Mouse (Mus musculus): Measurements from ENCODE around the gene Snd1. TPM values are rescaled to one million over a fixed set of nuclear protein-coding genes. Genes with fewer than 3 reads are reported as not detected.

Gene Snd1
- polyA plus RNA-seq, 1 experiment from 2014 or later: 127 TPM

GRCm38 (mm10) chr6:28550255-28551004 lies 75.5 kb downstream of the Snd1 start:
- Histone ChIP-seq H3K27me3 (replicated peaks; ENCODE audit: control insufficient read depth, insufficient read depth, low read length) (no peaks in the 10 kb centered on the region), H3K9me3 (ENCODE audit: control insufficient read depth, low read length) (no peaks in the 10 kb centered on the region), H3K4me3 (ENCODE audit: low read length) (no peak overlapping the region), H3K27ac (ENCODE audit: low read length) (no peak overlapping the region), H3K9ac (ENCODE audit: low read depth, low read length) (no peak overlapping the region), H3K36me3 (ENCODE audit: control insufficient read depth, insufficient read depth, low read length) (peaks cover 10% of the 10 kb centered on the region), H3K4me2 (ENCODE audit: low read depth, low read length) (no peak overlapping the region), H3K4me1 (ENCODE audit: control insufficient read depth, insufficient read depth, low read length) (no peaks in the 10 kb centered on the region)
- ATAC-seq: no peak
- WGBS: 75% methylated on average over 7 of the region's 7 CpGs

DNA sequence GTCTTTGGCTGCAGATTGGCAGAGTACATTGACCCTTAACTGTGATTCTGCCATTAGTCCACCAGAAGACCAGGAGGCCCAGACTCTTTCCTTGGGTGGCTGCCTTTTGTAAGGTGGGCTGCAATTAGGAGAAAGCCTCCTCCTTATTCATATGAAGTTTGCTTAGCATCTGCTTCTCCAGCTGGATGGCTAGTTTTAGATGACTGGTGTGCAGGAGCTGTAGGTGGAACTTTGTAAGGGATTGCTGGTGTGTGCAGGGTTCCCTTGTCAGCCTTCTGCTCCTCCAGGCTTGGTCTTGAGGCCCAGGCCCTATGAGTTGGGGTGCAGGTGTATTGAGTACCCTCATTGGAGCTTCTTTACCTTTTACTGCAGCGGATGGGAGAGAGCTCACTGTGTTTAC lies 79.5 kb downstream of the Snd1 start:
- Histone ChIP-seq H3K27me3 (replicated peaks; ENCODE audit: control insufficient read depth, insufficient read depth, low read length) (no peaks in the 10 kb centered on the region), H3K9ac (ENCODE audit: low read depth, low read length) (no peak overlapping the region), H3K36me3 (ENCODE audit: control insufficient read depth, insufficient read depth, low read length) (0 out of 2 replicates have a peak, but pooled peaks cover 6% of the 10 kb centered on the region), H3K4me3 (ENCODE audit: low read length) (no peak overlapping the region), H3K4me1 (ENCODE audit: control insufficient read depth, insufficient read depth, low read length) (no peaks in the 10 kb centered on the region), H3K27ac (ENCODE audit: low read length) (no peak overlapping the region), H3K9me3 (ENCODE audit: control insufficient read depth, low read length) (no peaks in the 10 kb centered on the region), H3K4me2 (ENCODE audit: low read depth, low read length) (no peak overlapping the region)
- no peak for ATAC-seq
- WGBS: 80% methylated on average over 1 of the region's 1 CpGs

- no peak overlapping the region for H3K9ac ChIP-seq (ENCODE audit: low read depth, low read length)
- WGBS: 70% methylated on average over 6 of the region's 6 CpGs
- H3K4me3 ChIP-seq (ENCODE audit: low read length): no peak overlapping the region
- ATAC-seq: no peak
- H3K4me1 ChIP-seq (ENCODE audit: control insufficient read depth, insufficient read depth, low read length): no peaks in the 10 kb centered on the region
- H3K4me2 ChIP-seq (ENCODE audit: low read depth, low read length): no peak overlapping the region
- H3K27ac ChIP-seq (ENCODE audit: low read length): no peak overlapping the region
- H3K27me3 ChIP-seq (replicated peaks; ENCODE audit: control insufficient read depth, insufficient read depth, low read length): no peaks in the 10 kb centered on the region
- H3K9me3 ChIP-seq (ENCODE audit: control insufficient read depth, low read length): no peaks in the 10 kb centered on the region
- H3K36me3 ChIP-seq (ENCODE audit: control insufficient read depth, insufficient read depth, low read length): 0 out of 2 replicates have a peak, but pooled peaks cover 6% of the 10 kb centered on the region
Measured at GRCm38 (mm10) chr6:28555002-28555401, 80.1 kb downstream of the Snd1 start.

DNA sequence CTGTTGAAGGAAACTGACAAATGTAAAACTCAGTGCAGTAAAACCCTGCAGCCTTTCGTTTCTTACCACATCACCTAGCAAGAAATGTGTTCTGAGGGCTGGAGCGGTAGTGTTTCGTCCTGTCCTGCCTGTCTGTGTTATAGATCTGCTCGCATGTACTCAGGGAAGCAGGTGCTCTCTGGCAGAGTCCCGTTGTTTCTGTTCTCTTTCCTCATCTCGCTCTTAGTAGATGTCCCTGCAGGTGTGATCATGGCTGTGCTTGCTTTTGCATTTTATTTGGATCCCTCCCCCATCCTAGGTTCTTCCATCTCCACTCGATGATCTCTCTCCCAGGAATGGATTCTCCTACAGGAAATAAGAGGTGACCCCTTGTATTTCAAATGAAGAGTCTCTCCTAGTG lies 80.5 kb downstream of the Snd1 start:
- H3K9ac ChIP-seq (ENCODE audit: low read depth, low read length): no peak overlapping the region
- no peaks in the 10 kb centered on the region for H3K27me3 ChIP-seq (replicated peaks; ENCODE audit: control insufficient read depth, insufficient read depth, low read length)
- no peaks in the 10 kb centered on the region for H3K4me1 ChIP-seq (ENCODE audit: control insufficient read depth, insufficient read depth, low read length)
- no peaks in the 10 kb centered on the region for H3K9me3 ChIP-seq (ENCODE audit: control insufficient read depth, low read length)
- no peak overlapping the region for H3K4me2 ChIP-seq (ENCODE audit: low read depth, low read length)
- H3K27ac ChIP-seq (ENCODE audit: low read length): no peak overlapping the region
- 86% methylated on average over 7 of the region's 7 CpGs for WGBS
- H3K4me3 ChIP-seq (ENCODE audit: low read length): no peak overlapping the region
- ATAC-seq: no peak
- H3K36me3 ChIP-seq (ENCODE audit: control insufficient read depth, insufficient read depth, low read length): 0 out of 2 replicates have a peak, but pooled peaks cover 6% of the 10 kb centered on the region

DNA sequence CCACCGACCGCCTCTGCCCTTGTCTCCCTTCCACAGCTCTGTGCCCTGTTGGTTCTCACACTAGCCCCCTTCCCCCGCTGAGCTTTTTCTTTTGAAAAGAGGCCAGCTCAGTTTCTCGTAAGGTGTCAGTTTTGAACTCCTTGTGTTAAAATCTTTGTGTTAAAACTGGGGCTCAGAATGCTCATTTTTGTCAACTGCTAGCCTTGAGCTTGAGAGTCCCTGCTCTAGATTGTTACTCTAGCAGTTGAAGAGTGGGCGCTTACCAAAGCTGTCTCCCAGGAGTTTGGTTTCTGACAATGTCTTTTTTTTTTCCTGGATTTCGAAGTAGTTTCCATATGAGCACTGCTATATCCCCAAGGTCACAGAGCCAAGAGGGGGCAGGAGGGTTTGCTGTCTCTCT lies 82.8 kb downstream of the Snd1 start:
- Histone ChIP-seq H3K27ac (ENCODE audit: low read length) (no peak overlapping the region), H3K36me3 (ENCODE audit: control insufficient read depth, insufficient read depth, low read length) (no peaks in the 10 kb centered on the region), H3K9ac (ENCODE audit: low read depth, low read length) (no peak overlapping the region), H3K4me2 (ENCODE audit: low read depth, low read length) (no peak overlapping the region), H3K4me1 (ENCODE audit: control insufficient read depth, insufficient read depth, low read length) (0 out of 2 replicates have a peak, but pooled peaks cover 6% of the 10 kb centered on the region), H3K4me3 (ENCODE audit: low read length) (no peak overlapping the region), H3K9me3 (ENCODE audit: control insufficient read depth, low read length) (no peaks in the 10 kb centered on the region), H3K27me3 (replicated peaks; ENCODE audit: control insufficient read depth, insufficient read depth, low read length) (no peaks in the 10 kb centered on the region)
- WGBS: 81% methylated on average over 6 of the region's 6 CpGs
- no peak for ATAC-seq

DNA sequence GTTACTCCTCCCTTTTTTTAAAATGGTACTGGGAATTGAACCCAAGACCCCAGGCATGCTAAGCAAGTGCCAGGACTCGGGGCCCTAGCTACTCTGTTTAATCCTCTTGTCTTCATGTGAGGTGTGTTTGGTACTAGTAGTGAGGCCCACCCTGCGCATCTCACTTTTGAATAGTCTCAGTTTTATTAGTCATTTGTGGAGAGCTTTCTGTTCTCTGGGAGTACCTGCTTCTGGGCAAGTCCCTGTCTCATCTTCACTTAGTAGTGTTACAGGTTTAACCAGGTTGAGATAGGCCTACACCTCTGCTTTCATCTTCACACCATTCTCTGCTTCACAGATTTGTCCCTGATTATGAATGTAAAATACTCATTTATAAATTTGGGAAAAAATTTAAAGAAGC lies 84.5 kb downstream of the Snd1 start:
- no peak for ATAC-seq
- 85% methylated on average over 2 of the region's 2 CpGs for WGBS
- Histone ChIP-seq H3K36me3 (ENCODE audit: control insufficient read depth, insufficient read depth, low read length) (no peaks in the 10 kb centered on the region), H3K4me3 (ENCODE audit: low read length) (no peak overlapping the region), H3K9ac (ENCODE audit: low read depth, low read length) (no peak overlapping the region), H3K9me3 (ENCODE audit: control insufficient read depth, low read length) (no peaks in the 10 kb centered on the region), H3K4me1 (ENCODE audit: control insufficient read depth, insufficient read depth, low read length) (0 out of 2 replicates have a peak, but pooled peaks cover 7% of the 10 kb centered on the region), H3K4me2 (ENCODE audit: low read depth, low read length) (no peak overlapping the region), H3K27me3 (replicated peaks; ENCODE audit: control insufficient read depth, insufficient read depth, low read length) (no peaks in the 10 kb centered on the region), H3K27ac (ENCODE audit: low read length) (no peak overlapping the region)

- no peaks in the 10 kb centered on the region for H3K9me3 ChIP-seq (ENCODE audit: control insufficient read depth, low read length)
- H3K27me3 ChIP-seq (replicated peaks; ENCODE audit: control insufficient read depth, insufficient read depth, low read length): no peaks in the 10 kb centered on the region
- 91% methylated on average over 5 of the region's 5 CpGs for WGBS
- no peak overlapping the region for H3K4me3 ChIP-seq (ENCODE audit: low read length)
- no peak overlapping the region for H3K9ac ChIP-seq (ENCODE audit: low read depth, low read length)
- peak overlapping the region; percentile 30; the same call in 1 of the 2 replicates for H3K27ac ChIP-seq (ENCODE audit: low read length)
- ATAC-seq: peak; percentile 53
- 0 out of 2 replicates have a peak, but pooled peaks cover 2% of the 10 kb centered on the region for H3K36me3 ChIP-seq (ENCODE audit: control insufficient read depth, insufficient read depth, low read length)
- H3K4me2 ChIP-seq (ENCODE audit: low read depth, low read length): no peak overlapping the region
- 0 out of 2 replicates have a peak, but pooled peaks cover 7% of the 10 kb centered on the region for H3K4me1 ChIP-seq (ENCODE audit: control insufficient read depth, insufficient read depth, low read length)
Measured at GRCm38 (mm10) chr6:28561291-28561995, 86.5 kb downstream of the Snd1 start.

DNA sequence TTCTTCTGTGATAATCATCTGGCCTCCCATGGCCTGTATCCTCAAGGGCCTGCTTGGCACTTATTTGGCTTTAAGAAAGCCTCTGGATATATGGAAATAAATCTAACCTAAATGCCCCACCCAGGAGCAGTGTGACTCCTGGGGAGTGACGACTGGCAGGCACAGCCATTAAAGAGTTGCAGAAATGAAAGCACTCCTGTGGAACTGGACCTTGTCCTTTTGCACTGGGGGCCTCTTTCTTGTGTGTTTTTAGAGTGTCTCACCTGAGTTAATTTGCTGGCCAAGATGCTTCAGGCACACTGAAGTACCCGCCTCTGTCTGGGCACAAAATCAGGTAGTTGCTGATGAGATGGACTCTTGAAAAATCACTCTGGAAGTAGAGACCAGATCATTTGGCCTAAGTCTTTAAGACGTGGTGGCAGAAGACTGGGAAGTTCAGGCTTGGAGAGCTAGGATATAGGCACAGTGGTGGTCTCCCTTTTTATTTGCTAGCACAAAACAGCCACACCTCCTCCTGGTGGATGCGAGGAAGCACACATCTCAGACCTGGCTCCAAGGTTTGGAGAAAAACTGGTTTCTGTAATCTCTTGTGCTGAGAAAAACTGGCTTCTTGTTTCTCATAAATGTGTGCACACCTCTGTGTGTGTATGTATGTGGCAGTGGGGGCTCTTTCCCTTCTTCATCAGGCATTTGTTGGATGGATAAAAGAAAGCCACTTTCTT lies 87.5 kb downstream of the Snd1 start:
- Histone ChIP-seq H3K4me1 (ENCODE audit: control insufficient read depth, insufficient read depth, low read length) (0 out of 2 replicates have a peak, but pooled peaks cover 7% of the 10 kb centered on the region), H3K27ac (ENCODE audit: low read length) (peak overlapping the region; percentile 71), H3K9ac (ENCODE audit: low read depth, low read length) (0 out of 2 replicates have a peak overlapping the region, but pooled peaks have one; percentile 12), H3K9me3 (ENCODE audit: control insufficient read depth, low read length) (no peaks in the 10 kb centered on the region), H3K4me3 (ENCODE audit: low read length) (no peak overlapping the region), H3K27me3 (replicated peaks; ENCODE audit: control insufficient read depth, insufficient read depth, low read length) (no peaks in the 10 kb centered on the region), H3K4me2 (ENCODE audit: low read depth, low read length) (peak overlapping the region; percentile 31; the same call in 1 of the 2 replicates), H3K36me3 (ENCODE audit: control insufficient read depth, insufficient read depth, low read length) (0 out of 2 replicates have a peak, but pooled peaks cover 2% of the 10 kb centered on the region)
- WGBS: 67% methylated on average over 4 of the region's 4 CpGs
- peak; percentile 91 for ATAC-seq

DNA sequence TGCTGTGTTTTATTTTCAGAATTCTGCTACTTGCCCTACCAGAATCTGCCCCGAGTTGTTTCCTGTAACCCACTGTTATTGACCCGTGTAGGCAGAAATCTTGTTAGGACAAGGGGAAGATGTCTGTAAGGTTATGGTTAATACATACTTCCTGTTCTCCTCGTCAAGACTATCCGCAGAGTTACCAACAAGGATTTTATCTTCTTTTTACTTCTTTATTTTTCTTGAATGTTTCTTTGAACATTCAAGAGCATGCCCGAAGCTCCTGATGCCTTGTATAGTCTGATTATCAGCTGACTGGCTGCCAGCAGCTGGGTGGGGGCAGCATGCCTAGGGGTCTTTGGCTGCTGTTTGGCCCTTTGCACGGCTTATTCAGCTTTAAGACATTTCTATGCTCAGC lies 93.0 kb downstream of the Snd1 start:
- Histone ChIP-seq H3K4me1 (ENCODE audit: control insufficient read depth, insufficient read depth, low read length) (no peaks in the 10 kb centered on the region), H3K27ac (ENCODE audit: low read length) (no peak overlapping the region), H3K9me3 (ENCODE audit: control insufficient read depth, low read length) (no peaks in the 10 kb centered on the region), H3K9ac (ENCODE audit: low read depth, low read length) (no peak overlapping the region), H3K27me3 (replicated peaks; ENCODE audit: control insufficient read depth, insufficient read depth, low read length) (no peaks in the 10 kb centered on the region), H3K4me3 (ENCODE audit: low read length) (no peak overlapping the region), H3K36me3 (ENCODE audit: control insufficient read depth, insufficient read depth, low read length) (0 out of 2 replicates have a peak, but pooled peaks cover 2% of the 10 kb centered on the region), H3K4me2 (ENCODE audit: low read depth, low read length) (no peak overlapping the region)
- no peak for ATAC-seq
- WGBS: 83% methylated on average over 6 of the region's 6 CpGs
